Mouse (Mus musculus): ENCODE data around the gene Ppp2ca.

DNA sequence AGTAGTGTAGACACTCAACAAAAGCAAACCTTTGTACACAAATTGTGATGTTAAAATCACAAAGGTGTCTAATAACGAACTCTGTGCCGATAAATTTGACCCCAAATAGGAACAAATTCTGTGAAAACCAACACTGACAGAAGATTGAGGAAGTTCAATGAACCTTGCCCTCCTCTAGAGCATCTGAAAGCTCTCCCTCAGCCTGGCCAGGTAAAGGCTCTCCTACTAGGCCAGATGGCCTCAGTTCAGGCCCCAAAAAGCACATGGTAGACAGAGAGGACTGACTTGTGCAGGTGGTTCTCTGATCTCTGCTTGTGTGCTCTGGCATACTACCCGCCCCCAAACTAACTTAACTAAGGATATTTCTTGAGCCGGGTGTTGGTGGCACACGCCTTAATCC, 36.1 kb upstream of the Ppp2ca start:
- TF ChIP-seq EP300 (IDR thresholded peaks at IDR 0.05) (no peak), CTCF (IDR thresholded peaks at IDR 0.05) (no peak)
